Mouse (Mus musculus): ENCODE results near the gene Mcat. TPM values are rescaled to one million over a fixed set of nuclear protein-coding genes. Genes with fewer than 3 reads are reported as not detected.

Gene Mcat
- total and polyA plus RNA-seq, 2 experiments from 2014 or later = 36.9 to 54.2 TPM

- no peak for ATAC-seq
- Histone ChIP-seq H3K36me3 (ENCODE audit: insufficient read depth, low read length) (no peaks in the 10 kb centered on the region), H3K4me1 (ENCODE audit: insufficient read depth, low read length) (no peaks in the 10 kb centered on the region), H3K4me3 (ENCODE audit: low read length) (no peak overlapping the region), H3K9ac (replicated peaks; ENCODE audit: low read length) (no peak overlapping the region), H3K9me3 (ENCODE audit: low read length) (no peaks in the 10 kb centered on the region), H3K27me3 (ENCODE audit: insufficient read depth, low read length) (no peaks in the 10 kb centered on the region), H3K4me2 (ENCODE audit: low read depth, low read length) (no peak overlapping the region), H3K27ac (no peak overlapping the region)
- WGBS = 82% methylated on average over 13 of the region's 13 CpGs
- DNase-seq (ENCODE audit: low spot score) = peak; percentile 19
- no peak for TF ChIP-seq CTCF (IDR thresholded peaks at IDR 0.05; ENCODE audit: low read depth)
These were observed 38.9 kb upstream of the Mcat start for GRCm38 (mm10) chr15:83602372-83603045.

- Histone ChIP-seq H3K27me3 (ENCODE audit: insufficient read depth, low read length) (no peaks in the 10 kb centered on the region), H3K4me1 (ENCODE audit: insufficient read depth, low read length) (no peaks in the 10 kb centered on the region), H3K4me3 (ENCODE audit: low read length) (no peak overlapping the region), H3K9ac (replicated peaks; ENCODE audit: low read length) (no peak overlapping the region), H3K27ac (no peak overlapping the region), H3K4me2 (ENCODE audit: low read depth, low read length) (no peak overlapping the region), H3K36me3 (ENCODE audit: insufficient read depth, low read length) (no peaks in the 10 kb centered on the region), H3K9me3 (ENCODE audit: low read length) (no peaks in the 10 kb centered on the region)
- no peak for TF ChIP-seq CTCF (IDR thresholded peaks at IDR 0.05; ENCODE audit: low read depth)
- whole genome bisulfite sequencing = 81% methylated on average over 4 of the region's 4 CpGs
- ATAC-seq = no peak
- DNase-seq (ENCODE audit: low spot score) = no peak
These were observed 37.6 kb upstream of the Mcat start for GRCm38 (mm10) chr15:83601185-83601584.

- no peak for DNase-seq (ENCODE audit: low spot score)
- no peak overlapping the region for H3K27ac ChIP-seq
- no peak overlapping the region for H3K9ac ChIP-seq (replicated peaks; ENCODE audit: low read length)
- no peak overlapping the region for H3K4me2 ChIP-seq (ENCODE audit: low read depth, low read length)
- no peak overlapping the region for H3K4me3 ChIP-seq (ENCODE audit: low read length)
- no peak for ATAC-seq
- H3K27me3 ChIP-seq (ENCODE audit: insufficient read depth, low read length) = no peaks in the 10 kb centered on the region
- WGBS = 92% methylated on average over 4 of the region's 4 CpGs
- no peaks in the 10 kb centered on the region for H3K9me3 ChIP-seq (ENCODE audit: low read length)
- TF ChIP-seq CTCF (IDR thresholded peaks at IDR 0.05; ENCODE audit: low read depth) = no peak
- H3K36me3 ChIP-seq (ENCODE audit: insufficient read depth, low read length) = no peaks in the 10 kb centered on the region
- H3K4me1 ChIP-seq (ENCODE audit: insufficient read depth, low read length) = peaks cover 14% of the 10 kb centered on the region; the same call in 1 of the 2 replicates
These were observed 33.2 kb upstream of the Mcat start for GRCm38 (mm10) chr15:83596833-83597232.

GRCm38 (mm10) chr15:83595364-83595711, 31.8 kb upstream of the Mcat start:
- Histone ChIP-seq H3K4me3 (ENCODE audit: low read length) (peak overlapping the region; percentile 71), H3K36me3 (ENCODE audit: insufficient read depth, low read length) (no peaks in the 10 kb centered on the region), H3K4me2 (ENCODE audit: low read depth, low read length) (peak overlapping the region; percentile 64), H3K27ac (peak overlapping the region; percentile 77; the same call in 1 of the 2 replicates), H3K9ac (replicated peaks; ENCODE audit: low read length) (peak overlapping the region; percentile 76), H3K27me3 (ENCODE audit: insufficient read depth, low read length) (no peaks in the 10 kb centered on the region), H3K9me3 (ENCODE audit: low read length) (no peaks in the 10 kb centered on the region), H3K4me1 (ENCODE audit: insufficient read depth, low read length) (peaks cover 14% of the 10 kb centered on the region; the same call in 1 of the 2 replicates)
- no peak for DNase-seq (ENCODE audit: low spot score)
- TF ChIP-seq CTCF (IDR thresholded peaks at IDR 0.05; ENCODE audit: low read depth) = no peak
- no peak for ATAC-seq
- WGBS = 33% methylated on average over 7 of the region's 7 CpGs

- peak within 1 kb of the TSS; percentile 64 for H3K4me2 ChIP-seq (ENCODE audit: low read depth, low read length)
- peaks cover 14% of the 10 kb centered on the region; the same call in 1 of the 2 replicates for H3K4me1 ChIP-seq (ENCODE audit: insufficient read depth, low read length)
- peak within 1 kb of the TSS; percentile 71 for H3K4me3 ChIP-seq (ENCODE audit: low read length)
- ATAC-seq = peak; percentile 95
- DNase-seq (ENCODE audit: low spot score) = peak; percentile 100
- no peak; the same call in 1 of the 2 replicates for TF ChIP-seq CTCF (IDR thresholded peaks at IDR 0.05; ENCODE audit: low read depth)
- H3K9ac ChIP-seq (replicated peaks; ENCODE audit: low read length) = peak within 1 kb of the TSS; percentile 76
- H3K27ac ChIP-seq = peak within 1 kb of the TSS; percentile 77
- no peaks in the 10 kb centered on the region for H3K27me3 ChIP-seq (ENCODE audit: insufficient read depth, low read length)
- no peaks in the 10 kb centered on the region for H3K9me3 ChIP-seq (ENCODE audit: low read length)
- under 1% methylated on average over 68 of the region's 68 CpGs for WGBS
- H3K36me3 ChIP-seq (ENCODE audit: insufficient read depth, low read length) = no peaks in the 10 kb centered on the region
These were observed 31.2 kb upstream of the Mcat start, which contains the start of gene Ttll12 for GRCm38 (mm10) chr15:83594513-83595363. Gene Ttll12 (minus strand): TSS chr15:83595157.

- WGBS = 8% methylated on average over 19 of the region's 19 CpGs
- DNase-seq (ENCODE audit: low spot score) (peak; percentile 15), ATAC-seq (peak; percentile 30)
- H3K4me3 ChIP-seq (ENCODE audit: low read length) = peak overlapping the region; percentile 71
- H3K27ac ChIP-seq = peak overlapping the region; percentile 77
- peak overlapping the region; percentile 76 for H3K9ac ChIP-seq (replicated peaks; ENCODE audit: low read length)
- no peaks in the 10 kb centered on the region for H3K9me3 ChIP-seq (ENCODE audit: low read length)
- no peaks in the 10 kb centered on the region for H3K27me3 ChIP-seq (ENCODE audit: insufficient read depth, low read length)
- no peaks in the 10 kb centered on the region for H3K36me3 ChIP-seq (ENCODE audit: insufficient read depth, low read length)
- peaks cover 14% of the 10 kb centered on the region; the same call in 1 of the 2 replicates for H3K4me1 ChIP-seq (ENCODE audit: insufficient read depth, low read length)
- H3K4me2 ChIP-seq (ENCODE audit: low read depth, low read length) = peak overlapping the region; percentile 64
- TF ChIP-seq CTCF (IDR thresholded peaks at IDR 0.05; ENCODE audit: low read depth) = no peak
These were observed 30.3 kb upstream of the Mcat start for GRCm38 (mm10) chr15:83593702-83594512.
